Mouse (Mus musculus) retina, embryonic 14.5 days (tissue): ENCODE measurements around the gene Shroom2.

Experiments
- DNase-seq: peaks from one replicate; pipeline ENCODE4 v3.0.0-alpha.2; 2015; ENCODE audit warnings: low spot score

Gene Shroom2

GRCm38 (mm10) chrX:152701679-152702078, 67.6 kb downstream of the Shroom2 start:
- DNase-seq = no peak

- no peak for DNase-seq
Observed at GRCm38 (mm10) chrX:152690788-152691291, 78.4 kb downstream of the Shroom2 start.

GRCm38 (mm10) chrX:152679190-152679814, 90.0 kb downstream of the Shroom2 start:
- no peak for DNase-seq

- DNase-seq = peak; percentile 51
Observed at GRCm38 (mm10) chrX:152676357-152676756, 92.9 kb downstream of the Shroom2 start.

GRCm38 (mm10) chrX:152673431-152673830, 95.8 kb downstream of the Shroom2 start:
- DNase-seq = no peak

GRCm38 (mm10) chrX:152657363-152658036, 111.8 kb downstream of the Shroom2 start:
- no peak for DNase-seq

GRCm38 (mm10) chrX:152656609-152656939, 112.7 kb downstream of the Shroom2 start:
- no peak for DNase-seq

- peak; percentile 42 for DNase-seq
Observed at GRCm38 (mm10) chrX:152655796-152656608, 113.3 kb downstream of the Shroom2 start.

GRCm38 (mm10) chrX:152652676-152653075, 116.6 kb downstream of the Shroom2 start:
- no peak for DNase-seq

- peak; percentile 4 for DNase-seq
Observed at GRCm38 (mm10) chrX:152644827-152645226, 124.4 kb downstream of the Shroom2 start.

- peak; percentile 22 for DNase-seq
Observed at GRCm38 (mm10) chrX:152643679-152644638, 125.3 kb downstream of the Shroom2 start.

- no peak for DNase-seq
Observed at GRCm38 (mm10) chrX:152643201-152643600, 126.1 kb downstream of the Shroom2 start.

GRCm38 (mm10) chrX:152642627-152643026, 126.6 kb downstream of the Shroom2 start:
- DNase-seq = no peak

GRCm38 (mm10) chrX:152635397-152635796, 133.9 kb downstream of the Shroom2 start:
- no peak for DNase-seq

GRCm38 (mm10) chrX:152621407-152621806, 147.9 kb downstream of the Shroom2 start:
- no peak for DNase-seq

- no peak for DNase-seq
Observed at GRCm38 (mm10) chrX:152620917-152621316, 148.3 kb downstream of the Shroom2 start.

GRCm38 (mm10) chrX:152618464-152618863, 150.8 kb downstream of the Shroom2 start:
- DNase-seq = peak; percentile 69

GRCm38 (mm10) chrX:152563034-152563433, 206.2 kb downstream of the Shroom2 start, which contains the start of gene Cldn34a:
TSS of gene Cldn34a (plus strand) at chrX:152563334.
- no peak for DNase-seq
